Mouse (Mus musculus) natural killer cell, adult 2 months (primary cell): ENCODE data around the gene Slc16a6.

Experiments
- DNase-seq, 2 experiments: peaks; one replicate each; pipeline ENCODE4 v3.0.0; 2022; ENCODE audit warnings: low spot score in 2 of 2

Slc16a6 gene

DNA sequence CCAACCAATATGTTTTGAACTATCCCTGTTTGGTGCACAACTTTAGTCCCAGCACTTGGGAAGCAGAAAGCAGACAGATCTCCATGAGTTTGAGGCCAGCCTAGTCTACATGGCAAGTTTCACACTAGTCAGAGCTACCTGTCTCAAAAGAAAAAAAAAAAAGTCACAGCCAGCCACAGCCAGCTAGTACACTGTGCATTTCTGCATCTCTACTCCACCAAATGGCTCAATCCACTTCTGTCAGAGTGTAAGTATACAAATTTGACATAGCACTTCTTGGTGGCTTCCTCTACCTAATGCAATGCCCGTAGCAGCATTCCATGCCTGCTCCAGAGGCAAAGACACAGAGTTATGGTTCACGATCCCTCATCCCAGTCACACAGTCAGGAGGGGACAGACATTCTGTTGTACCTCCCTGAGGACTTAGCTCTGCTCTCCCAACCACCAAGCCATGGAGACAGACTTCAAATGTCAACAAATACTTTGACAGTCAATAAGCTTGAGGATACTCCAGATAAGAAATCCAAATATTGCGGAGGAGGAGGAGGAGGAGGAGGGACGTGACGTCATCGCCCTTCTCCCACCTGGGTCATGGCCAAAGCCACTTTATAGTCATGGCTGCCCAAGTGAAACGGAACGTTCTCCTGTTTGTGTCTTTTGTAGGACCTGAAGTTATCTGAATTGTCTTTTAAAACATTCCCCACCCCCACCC lies 56.5 kb downstream of the Slc16a6 start:
- no peak for DNase-seq

DNA sequence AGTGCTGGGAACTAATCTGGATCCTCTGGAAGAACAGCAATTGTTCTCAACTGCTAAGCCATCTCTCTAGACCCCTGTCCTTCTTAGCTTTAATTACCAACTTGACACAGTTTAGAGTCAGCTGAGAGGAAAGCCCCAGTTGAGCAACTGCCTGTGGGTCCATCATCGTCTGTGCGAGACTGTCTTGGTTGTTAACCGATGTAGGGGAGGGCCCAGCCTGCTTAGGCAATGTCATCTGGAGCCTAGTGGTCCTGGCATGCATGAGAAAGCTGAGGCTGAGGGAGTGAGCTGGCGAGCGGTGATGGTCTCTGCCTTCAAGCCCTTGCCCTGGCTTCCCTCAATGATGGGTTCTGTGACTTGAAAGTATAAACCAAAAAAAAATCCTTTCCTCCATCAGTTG lies 58.6 kb downstream of the Slc16a6 start:
- DNase-seq = no peak

DNA sequence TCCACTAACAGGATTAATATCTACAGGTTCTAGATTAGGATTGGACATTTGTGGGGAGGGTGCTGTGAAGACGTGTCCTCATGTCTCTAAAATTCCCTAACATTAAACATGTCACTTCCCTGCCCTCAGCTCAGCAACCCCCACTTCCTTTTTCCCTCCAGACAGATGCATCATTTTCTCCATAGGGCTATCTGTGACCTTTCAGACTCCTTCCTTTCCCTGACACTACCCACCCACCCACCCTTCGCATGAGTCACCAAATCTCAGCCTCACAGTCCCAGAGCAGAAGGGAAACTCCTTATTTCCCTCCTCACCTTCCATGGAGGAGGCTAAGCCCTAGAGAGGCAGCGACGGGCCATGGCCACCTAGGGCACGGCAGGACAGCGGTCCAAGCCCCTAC lies 59.8 kb downstream of the Slc16a6 start, which contains the start of gene 9930022D16Rik:
TSS of gene 9930022D16Rik (plus strand) at position 301 of the 400 bp plus-strand sequence.
- no peak for DNase-seq

DNA sequence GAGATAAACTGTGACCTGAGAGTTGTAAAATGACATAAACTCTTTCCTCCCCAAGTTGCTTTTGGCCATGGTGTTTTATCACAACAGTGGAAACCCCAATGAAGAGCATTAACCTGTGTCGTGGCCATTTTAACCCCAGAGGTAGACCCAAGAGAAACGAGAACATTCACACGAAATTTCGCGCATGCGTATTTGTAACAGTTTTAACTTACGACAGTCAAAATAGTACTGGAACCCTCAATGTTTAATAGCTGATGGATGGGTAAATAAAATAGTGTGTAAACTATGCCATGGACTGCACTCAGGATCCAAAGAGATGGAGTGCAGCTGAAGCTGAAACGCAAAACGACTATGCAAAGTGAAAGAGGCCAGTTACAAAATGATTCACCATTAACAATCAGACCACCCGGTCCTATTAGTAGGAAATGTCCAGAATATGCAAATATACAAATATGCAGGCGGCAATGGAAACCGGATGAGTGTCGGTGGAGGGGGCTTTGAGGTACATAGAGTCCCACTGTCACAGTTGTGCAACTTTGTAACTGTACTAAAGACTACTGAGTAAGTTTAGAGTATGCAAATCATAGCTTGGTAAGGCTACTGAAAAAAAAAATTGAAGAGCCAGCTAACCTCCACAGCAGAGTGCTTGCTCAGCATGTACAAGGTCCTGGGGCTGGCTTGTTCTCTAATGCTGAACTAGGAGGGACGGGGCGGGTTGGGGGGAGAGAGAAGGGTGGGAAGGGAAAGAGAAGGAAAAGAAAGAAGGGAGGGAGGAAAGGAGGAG lies 63.0 kb downstream of the Slc16a6 start:
- DNase-seq = no peak

DNA sequence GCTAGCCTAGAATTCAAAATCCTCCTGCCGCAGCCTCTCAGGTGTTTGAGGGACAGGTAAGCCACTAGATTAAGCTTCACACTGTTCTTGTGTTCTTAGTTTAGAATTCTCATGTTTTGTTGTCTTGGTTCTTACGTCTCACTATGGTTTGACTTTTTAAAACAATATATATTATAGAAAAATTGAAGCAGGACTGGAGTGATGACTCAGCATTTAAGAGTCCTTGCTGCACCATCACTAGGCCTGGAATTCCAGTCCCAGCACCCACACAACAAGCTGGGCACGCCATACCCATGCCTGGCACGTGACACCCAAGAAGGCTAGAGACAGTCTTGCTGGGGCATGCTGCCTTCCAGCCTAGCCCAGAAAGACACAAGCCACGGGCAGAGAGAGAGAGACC lies 67.0 kb downstream of the Slc16a6 start:
- no peak for DNase-seq
